Mouse (Mus musculus): ENCODE measurements around the gene Mid1.
"Not testable (repeated sequence)": the region's sequence is repeated elsewhere in the genome, so short reads cannot be mapped to it uniquely, and the experiment has no call there.

- TF ChIP-seq CHD2 (IDR thresholded peaks at IDR 0.05; ENCODE audit: low read depth, low read length); ZC3H11A (IDR thresholded peaks at IDR 0.05; ENCODE audit: borderline replicate concordance, low read depth, low read length); HCFC1 (IDR thresholded peaks at IDR 0.05; ENCODE audit: borderline replicate concordance, insufficient read depth, low read length); ZNF384 (IDR thresholded peaks at IDR 0.05; ENCODE audit: low read depth, low read length): not testable (repeated sequence)
These were observed 317.7 kb downstream of the Mid1 start for GRCm38 (mm10) chrX:170002510-170003197.
